Mouse (Mus musculus): ENCODE measurements around the gene Bcl2l13.

GRCm38 (mm10) chr6:120798905-120799304 lies 37.1 kb upstream of the Bcl2l13 start:
- TF ChIP-seq CTCF (conservative IDR thresholded peaks at IDR 0.05; ENCODE audit: low read length) (no peak), NANOG (IDR thresholded peaks at IDR 0.05; ENCODE audit: borderline replicate concordance, low read length) (no peak), POU5F1 (IDR thresholded peaks at IDR 0.05; ENCODE audit: borderline replicate concordance, low read length) (no peak)

Data from E14TG2a.4 (cell line).